Mouse (Mus musculus): ENCODE data around the gene Pip5k1b. TPM values are rescaled to one million over a fixed set of nuclear protein-coding genes. Genes with fewer than 3 reads are reported as not detected.

The Pip5k1b gene
- polyA plus RNA-seq, 1 experiment from 2014 or later: 1.8 TPM

DNA sequence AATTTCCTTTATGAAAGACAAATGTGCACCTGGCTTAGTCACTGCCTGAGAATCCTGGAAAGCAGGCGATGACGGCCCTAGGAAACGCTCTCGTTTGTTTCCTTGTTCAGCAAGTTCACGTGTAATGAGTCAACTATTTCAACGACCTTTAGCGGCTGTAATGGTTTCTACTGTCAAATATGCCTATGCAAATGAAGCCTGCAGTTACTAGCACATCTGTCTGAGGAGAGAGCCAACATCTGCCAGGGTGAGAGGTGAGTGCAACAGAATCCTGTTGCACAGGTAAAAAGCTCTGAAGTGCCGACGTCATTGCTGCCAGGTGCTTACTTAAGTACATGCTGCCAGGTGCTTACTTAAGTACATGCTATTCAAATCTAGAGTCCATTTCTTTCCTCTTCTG lies 196.4 kb downstream of the Pip5k1b start:
- no peak overlapping the region for H3K4me3 ChIP-seq (replicated peaks; ENCODE audit: low read length)
- H3K27ac ChIP-seq (ENCODE audit: low read length): no peak overlapping the region
- no peak overlapping the region for H3K9ac ChIP-seq (replicated peaks; ENCODE audit: low read depth, low read length)
- no peaks in the 10 kb centered on the region for H3K9me3 ChIP-seq (ENCODE audit: control insufficient read depth, low read length)
- no peak overlapping the region for H3K4me2 ChIP-seq (ENCODE audit: low read length)
- H3K27me3 ChIP-seq (replicated peaks; ENCODE audit: control insufficient read depth, insufficient read depth, low read length): no peaks in the 10 kb centered on the region
- no peak for ATAC-seq
- H3K4me1 ChIP-seq (replicated peaks; ENCODE audit: control insufficient read depth, insufficient read depth, low read length): peaks cover 5% of the 10 kb centered on the region
- 79% methylated on average over 9 of the region's 9 CpGs for WGBS
- no peaks in the 10 kb centered on the region for H3K36me3 ChIP-seq (ENCODE audit: control insufficient read depth, insufficient read depth)

DNA sequence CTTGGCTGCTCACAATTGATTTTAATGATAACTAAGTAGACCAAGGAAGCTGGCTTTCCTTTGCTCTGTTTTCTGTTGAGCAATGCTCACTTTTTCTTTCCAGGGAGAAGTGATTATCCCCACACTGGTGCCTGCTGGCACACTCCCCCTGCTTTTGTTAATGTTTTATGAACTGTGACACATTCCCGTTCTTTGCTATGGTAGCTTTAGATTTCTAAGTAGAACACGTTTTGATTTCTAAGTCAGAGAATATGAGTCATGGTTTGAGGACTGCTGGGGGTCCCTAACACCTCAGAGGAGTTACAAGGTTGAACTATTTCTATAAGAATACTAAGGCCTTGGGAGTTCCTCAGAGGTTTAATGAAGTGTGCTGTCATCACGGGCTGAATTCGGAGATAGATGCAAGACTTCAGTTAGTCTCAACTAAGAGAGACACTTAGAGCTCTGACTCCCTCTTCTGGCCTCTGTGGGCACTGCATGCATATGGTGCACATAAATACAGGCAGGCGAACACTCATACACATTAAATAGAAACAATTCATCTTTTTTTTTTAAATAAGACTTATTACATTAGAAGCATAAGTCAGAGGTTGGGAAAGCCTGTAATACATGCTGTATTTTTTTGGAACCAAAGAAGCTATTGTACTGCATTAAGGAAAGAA lies 203.2 kb downstream of the Pip5k1b start:
- no peak for ATAC-seq
- WGBS: 69% methylated on average over 5 of the region's 5 CpGs
- no peak overlapping the region for H3K9ac ChIP-seq (replicated peaks; ENCODE audit: low read depth, low read length)

DNA sequence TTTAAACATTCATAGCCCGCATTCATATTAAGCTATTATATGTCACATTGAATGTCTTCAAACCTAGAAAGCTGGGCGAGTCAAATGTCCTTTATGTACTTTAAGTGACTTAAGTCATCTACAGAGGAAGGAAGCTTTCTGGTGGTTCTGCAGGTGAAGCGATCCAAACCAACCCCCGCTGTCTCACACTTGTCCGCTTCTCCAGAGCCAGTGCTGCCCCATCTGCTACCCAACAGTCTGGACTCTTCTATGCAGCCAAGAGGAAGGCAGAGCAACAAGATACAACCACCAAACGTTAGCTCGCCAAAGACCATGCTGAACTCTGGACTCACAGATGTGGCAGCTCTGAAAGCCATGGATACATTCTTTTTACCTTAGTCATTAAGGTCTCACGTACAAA lies 211.2 kb downstream of the Pip5k1b start:
- no peak for ATAC-seq
- no peak overlapping the region for H3K9ac ChIP-seq (replicated peaks; ENCODE audit: low read depth, low read length)
- WGBS: 86% methylated on average over 8 of the region's 8 CpGs
- no peak overlapping the region for H3K4me2 ChIP-seq (ENCODE audit: low read length)
- no peaks in the 10 kb centered on the region for H3K36me3 ChIP-seq (ENCODE audit: control insufficient read depth, insufficient read depth)
- H3K9me3 ChIP-seq (ENCODE audit: control insufficient read depth, low read length): no peaks in the 10 kb centered on the region
- no peaks in the 10 kb centered on the region for H3K4me1 ChIP-seq (replicated peaks; ENCODE audit: control insufficient read depth, insufficient read depth, low read length)
- H3K27ac ChIP-seq (ENCODE audit: low read length): no peak overlapping the region
- H3K4me3 ChIP-seq (replicated peaks; ENCODE audit: low read length): no peak overlapping the region
- H3K27me3 ChIP-seq (replicated peaks; ENCODE audit: control insufficient read depth, insufficient read depth, low read length): no peaks in the 10 kb centered on the region

More for the DNA sequence above, 203.2 kb downstream of the Pip5k1b start:
- Histone ChIP-seq H3K4me1 (replicated peaks; ENCODE audit: control insufficient read depth, insufficient read depth, low read length) (no peaks in the 10 kb centered on the region), H3K36me3 (ENCODE audit: control insufficient read depth, insufficient read depth) (no peaks in the 10 kb centered on the region), H3K9me3 (ENCODE audit: control insufficient read depth, low read length) (no peaks in the 10 kb centered on the region), H3K27ac (ENCODE audit: low read length) (no peak overlapping the region), H3K4me2 (ENCODE audit: low read length) (no peak overlapping the region), H3K4me3 (replicated peaks; ENCODE audit: low read length) (no peak overlapping the region), H3K27me3 (replicated peaks; ENCODE audit: control insufficient read depth, insufficient read depth, low read length) (no peaks in the 10 kb centered on the region)

DNA sequence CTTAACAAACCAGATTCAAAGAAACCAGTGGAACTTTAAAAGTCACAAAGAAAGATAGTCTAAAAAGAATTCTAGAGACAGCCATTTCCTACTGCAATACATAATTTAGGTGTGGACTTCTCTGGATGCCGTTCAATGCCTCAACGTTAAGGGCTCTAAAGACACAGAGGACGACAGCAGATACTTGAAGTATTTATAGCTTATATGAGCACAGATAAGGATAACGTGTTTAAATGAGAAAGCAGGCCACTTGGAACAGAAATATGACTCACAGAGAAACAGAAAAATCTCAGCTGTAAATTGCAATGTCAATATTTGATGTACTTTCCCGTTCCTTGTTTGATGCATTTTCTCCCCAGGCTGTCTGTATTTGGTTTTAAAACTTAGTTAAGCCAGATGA lies 212.9 kb downstream of the Pip5k1b start:
- WGBS: 80% methylated on average over 5 of the region's 5 CpGs
- H3K4me3 ChIP-seq (replicated peaks; ENCODE audit: low read length): no peak overlapping the region
- no peak for ATAC-seq
- peaks cover 4% of the 10 kb centered on the region; the same call in 1 of the 2 replicates for H3K4me1 ChIP-seq (replicated peaks; ENCODE audit: control insufficient read depth, insufficient read depth, low read length)
- H3K27ac ChIP-seq (ENCODE audit: low read length): no peak overlapping the region
- H3K9me3 ChIP-seq (ENCODE audit: control insufficient read depth, low read length): no peaks in the 10 kb centered on the region
- H3K4me2 ChIP-seq (ENCODE audit: low read length): no peak overlapping the region
- H3K27me3 ChIP-seq (replicated peaks; ENCODE audit: control insufficient read depth, insufficient read depth, low read length): no peaks in the 10 kb centered on the region
- H3K36me3 ChIP-seq (ENCODE audit: control insufficient read depth, insufficient read depth): no peaks in the 10 kb centered on the region
- no peak overlapping the region for H3K9ac ChIP-seq (replicated peaks; ENCODE audit: low read depth, low read length)

GRCm38 (mm10) chr19:24336370-24337076 lies 219.1 kb downstream of the Pip5k1b start:
- H3K27me3 ChIP-seq (replicated peaks; ENCODE audit: control insufficient read depth, insufficient read depth, low read length): no peaks in the 10 kb centered on the region
- no peak overlapping the region for H3K27ac ChIP-seq (ENCODE audit: low read length)
- WGBS: 78% methylated on average over 12 of the region's 12 CpGs
- no peak overlapping the region for H3K4me3 ChIP-seq (replicated peaks; ENCODE audit: low read length)
- ATAC-seq: no peak
- H3K9me3 ChIP-seq (ENCODE audit: control insufficient read depth, low read length): no peaks in the 10 kb centered on the region
- H3K4me1 ChIP-seq (replicated peaks; ENCODE audit: control insufficient read depth, insufficient read depth, low read length): peaks cover 4% of the 10 kb centered on the region; the same call in 1 of the 2 replicates
- H3K36me3 ChIP-seq (ENCODE audit: control insufficient read depth, insufficient read depth): no peaks in the 10 kb centered on the region
- no peak overlapping the region for H3K9ac ChIP-seq (replicated peaks; ENCODE audit: low read depth, low read length)
- H3K4me2 ChIP-seq (ENCODE audit: low read length): no peak overlapping the region

DNA sequence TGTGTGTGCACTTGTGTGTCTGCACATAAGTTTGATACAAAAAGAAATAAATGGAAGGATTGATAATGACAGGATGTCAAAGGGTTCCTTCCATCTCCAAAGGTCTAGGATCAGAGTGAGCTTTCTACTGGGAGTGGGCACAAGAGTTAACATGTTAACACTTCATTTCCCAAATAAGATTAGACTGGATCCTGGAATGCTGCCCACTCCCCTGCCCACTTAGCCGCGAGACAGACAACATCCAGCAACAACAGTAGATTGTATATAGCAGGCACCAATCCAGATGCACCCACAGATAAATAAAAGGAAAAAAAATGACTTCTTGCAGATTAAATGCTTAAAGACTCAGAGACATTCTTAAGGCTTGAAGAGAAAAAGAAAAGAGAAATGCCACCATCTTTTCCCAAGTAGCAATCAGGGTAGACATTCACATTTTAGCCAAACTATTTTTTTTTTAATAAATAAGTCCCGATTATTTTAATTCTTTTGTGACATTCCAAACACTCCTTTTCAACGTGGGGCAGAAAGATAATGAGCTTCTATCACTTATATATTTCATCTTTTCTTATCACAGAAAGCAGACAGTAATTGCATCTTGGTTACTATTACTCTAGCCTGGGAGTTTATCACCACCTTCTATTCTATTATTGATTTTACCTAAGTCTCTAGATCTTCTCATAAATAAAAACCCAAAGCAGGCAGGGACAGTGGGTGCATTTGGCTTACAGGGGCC lies 219.9 kb downstream of the Pip5k1b start:
- 37% methylated on average over 4 of the region's 4 CpGs for WGBS
- Histone ChIP-seq H3K27me3 (replicated peaks; ENCODE audit: control insufficient read depth, insufficient read depth, low read length) (no peaks in the 10 kb centered on the region), H3K27ac (ENCODE audit: low read length) (no peak overlapping the region), H3K4me3 (replicated peaks; ENCODE audit: low read length) (no peak overlapping the region), H3K36me3 (ENCODE audit: control insufficient read depth, insufficient read depth) (no peaks in the 10 kb centered on the region), H3K4me1 (replicated peaks; ENCODE audit: control insufficient read depth, insufficient read depth, low read length) (peaks cover 4% of the 10 kb centered on the region; the same call in 1 of the 2 replicates), H3K4me2 (ENCODE audit: low read length) (no peak overlapping the region), H3K9ac (replicated peaks; ENCODE audit: low read depth, low read length) (no peak overlapping the region), H3K9me3 (ENCODE audit: control insufficient read depth, low read length) (no peaks in the 10 kb centered on the region)
- ATAC-seq: no peak

GRCm38 (mm10) chr19:24332956-24333355 lies 222.7 kb downstream of the Pip5k1b start:
- Histone ChIP-seq H3K4me1 (replicated peaks; ENCODE audit: control insufficient read depth, insufficient read depth, low read length) (no peaks in the 10 kb centered on the region), H3K4me2 (ENCODE audit: low read length) (no peak overlapping the region), H3K9ac (replicated peaks; ENCODE audit: low read depth, low read length) (no peak overlapping the region), H3K27ac (ENCODE audit: low read length) (no peak overlapping the region), H3K27me3 (replicated peaks; ENCODE audit: control insufficient read depth, insufficient read depth, low read length) (no peaks in the 10 kb centered on the region), H3K36me3 (ENCODE audit: control insufficient read depth, insufficient read depth) (no peaks in the 10 kb centered on the region), H3K9me3 (ENCODE audit: control insufficient read depth, low read length) (no peaks in the 10 kb centered on the region), H3K4me3 (replicated peaks; ENCODE audit: low read length) (no peak overlapping the region)
- ATAC-seq: no peak
- WGBS: 64% methylated on average over 5 of the region's 5 CpGs

GRCm38 (mm10) chr19:24331274-24331673 lies 224.4 kb downstream of the Pip5k1b start:
- Histone ChIP-seq H3K9ac (replicated peaks; ENCODE audit: low read depth, low read length) (no peak overlapping the region), H3K27ac (ENCODE audit: low read length) (no peak overlapping the region), H3K27me3 (replicated peaks; ENCODE audit: control insufficient read depth, insufficient read depth, low read length) (no peaks in the 10 kb centered on the region), H3K4me2 (ENCODE audit: low read length) (no peak overlapping the region), H3K4me3 (replicated peaks; ENCODE audit: low read length) (no peak overlapping the region), H3K9me3 (ENCODE audit: control insufficient read depth, low read length) (no peaks in the 10 kb centered on the region), H3K36me3 (ENCODE audit: control insufficient read depth, insufficient read depth) (no peaks in the 10 kb centered on the region), H3K4me1 (replicated peaks; ENCODE audit: control insufficient read depth, insufficient read depth, low read length) (no peaks in the 10 kb centered on the region; the same call in 1 of the 2 replicates)
- WGBS: 94% methylated on average over 2 of the region's 2 CpGs
- no peak for ATAC-seq

GRCm38 (mm10) chr19:24330366-24330765 lies 225.3 kb downstream of the Pip5k1b start:
- no peaks in the 10 kb centered on the region for H3K9me3 ChIP-seq (ENCODE audit: control insufficient read depth, low read length)
- no peak overlapping the region for H3K9ac ChIP-seq (replicated peaks; ENCODE audit: low read depth, low read length)
- WGBS: 85% methylated on average over 2 of the region's 2 CpGs
- H3K27ac ChIP-seq (ENCODE audit: low read length): no peak overlapping the region
- H3K36me3 ChIP-seq (ENCODE audit: control insufficient read depth, insufficient read depth): no peaks in the 10 kb centered on the region
- ATAC-seq: no peak
- no peaks in the 10 kb centered on the region; the same call in 1 of the 2 replicates for H3K4me1 ChIP-seq (replicated peaks; ENCODE audit: control insufficient read depth, insufficient read depth, low read length)
- H3K4me2 ChIP-seq (ENCODE audit: low read length): no peak overlapping the region
- H3K4me3 ChIP-seq (replicated peaks; ENCODE audit: low read length): no peak overlapping the region
- no peaks in the 10 kb centered on the region for H3K27me3 ChIP-seq (replicated peaks; ENCODE audit: control insufficient read depth, insufficient read depth, low read length)

Data from forebrain, embryonic 16.5 days (tissue).